Mouse (Mus musculus) bone marrow macrophage, adult 2 months (primary cell): ENCODE data around the gene Ttc33.

Source experiments
- CTCF ChIP-seq: IDR thresholded peaks from 2 replicates; pipeline ENCODE4 v1.5.1; 2012; ENCODE audit warnings: low read depth, mild to moderate bottlenecking, low read length, moderate library complexity
- POLR2A ChIP-seq: IDR thresholded peaks from 2 replicates; pipeline ENCODE4 v1.6.1; 2012; ENCODE audit warnings: mild to moderate bottlenecking, low read depth, low read length, borderline replicate concordance

- TF ChIP-seq CTCF: no peak
- no peak for TF ChIP-seq POLR2A
Measured at GRCm38 (mm10) chr15:5187116-5187515, 1.8 kb downstream of the Ttc33 start.
